Mouse (Mus musculus) CD4-positive helper T cell, adult 2 months (primary cell): ENCODE results near the gene Ccm2l.

Source experiments
- DNase-seq: peaks from one replicate; pipeline ENCODE4 v3.0.0-alpha.2; 2012; ENCODE audit warnings: low read depth, missing footprints, low spot score

Ccm2l gene

GRCm38 (mm10) chr2:153065747-153066508, at the start of gene Ccm2l:
TSS of gene Ccm2l (plus strand) at chr2:153065955.
- no peak for DNase-seq

- DNase-seq: no peak
Observed at GRCm38 (mm10) chr2:153016786-153017185, 49.0 kb upstream of the Ccm2l start.

GRCm38 (mm10) chr2:153019355-153019754, 46.4 kb upstream of the Ccm2l start:
- DNase-seq: no peak

GRCm38 (mm10) chr2:153021163-153021562, 44.6 kb upstream of the Ccm2l start:
- no peak for DNase-seq

GRCm38 (mm10) chr2:153022855-153023254, 42.9 kb upstream of the Ccm2l start:
- no peak for DNase-seq

GRCm38 (mm10) chr2:153026052-153026451, 39.7 kb upstream of the Ccm2l start:
- no peak for DNase-seq

GRCm38 (mm10) chr2:153027501-153027900, 38.3 kb upstream of the Ccm2l start:
- DNase-seq: no peak

- no peak for DNase-seq
Observed at GRCm38 (mm10) chr2:153030422-153030821, 35.3 kb upstream of the Ccm2l start.

- no peak for DNase-seq
Observed at GRCm38 (mm10) chr2:153031126-153032082, 34.4 kb upstream of the Ccm2l start, which contains the start of gene Xkr7. TSS of gene Xkr7 (plus strand) at chr2:153031852.

GRCm38 (mm10) chr2:153032083-153032842, 33.5 kb upstream of the Ccm2l start:
- peak; percentile 68 for DNase-seq

- no peak for DNase-seq
Observed at GRCm38 (mm10) chr2:153032973-153033372, 32.8 kb upstream of the Ccm2l start.

- no peak for DNase-seq
Observed at GRCm38 (mm10) chr2:153033545-153034230, 32.1 kb upstream of the Ccm2l start.

GRCm38 (mm10) chr2:153036690-153037089, 29.1 kb upstream of the Ccm2l start:
- no peak for DNase-seq

- DNase-seq: no peak
Observed at GRCm38 (mm10) chr2:153043886-153044285, 21.9 kb upstream of the Ccm2l start.

GRCm38 (mm10) chr2:153045884-153046299, 19.9 kb upstream of the Ccm2l start:
- DNase-seq: peak; percentile 11

- peak; percentile 14 for DNase-seq
Observed at GRCm38 (mm10) chr2:153047828-153048465, 17.8 kb upstream of the Ccm2l start.

GRCm38 (mm10) chr2:153049288-153049996, 16.3 kb upstream of the Ccm2l start:
- no peak for DNase-seq

- DNase-seq: no peak
Observed at GRCm38 (mm10) chr2:153049997-153050358, 15.8 kb upstream of the Ccm2l start.

- DNase-seq: no peak
Observed at GRCm38 (mm10) chr2:153051095-153051494, 14.7 kb upstream of the Ccm2l start.

GRCm38 (mm10) chr2:153051537-153051936, 14.2 kb upstream of the Ccm2l start:
- DNase-seq: no peak
